Mouse (Mus musculus): ENCODE measurements around the gene Pakap.

- TF ChIP-seq CTCF (IDR thresholded peaks at IDR 0.05; ENCODE audit: low read depth) = no peak
- TF ChIP-seq EP300 (IDR thresholded peaks at IDR 0.05; ENCODE audit: low read depth) = no peak
Measured at GRCm38 (mm10) chr4:57561055-57561454, 6.9 kb upstream of the Pakap start.

All from liver, embryonic 14.5 days (tissue).